Mouse (Mus musculus) hindbrain, embryonic 11.5 days (tissue): ENCODE measurements around the gene Mavs. TPM values are rescaled to one million over a fixed set of nuclear protein-coding genes. Genes with fewer than 3 reads are reported as not detected.

Source experiments
- ATAC-seq: fragments of 200-750 bp; cut with Nextera tagmentation; 2 replicates; pipeline ENCODE4 v1.8.0; 2017; ENCODE audit warnings: mild to moderate bottlenecking, moderate TSS enrichment, moderate library complexity; ENCODE audit not compliant: low FRiP score
- DNase-seq: peaks from one replicate; pipeline ENCODE4 v3.0.0-alpha.2; 2015; ENCODE audit warnings: low spot score
- H3K27ac ChIP-seq: fragments of 300-500 bp; sonication (generic); 2 replicates; pipeline ENCODE4 v1.5.1; 2014; ENCODE audit warnings: mild to moderate bottlenecking, low read depth, low read length
- H3K27me3 ChIP-seq: fragments of 300-500 bp; sonication (generic); 2 replicates; pipeline ENCODE4 v1.6.1; 2014; ENCODE audit warnings: mild to moderate bottlenecking, low read length, moderate library complexity, mixed read lengths; ENCODE audit not compliant: control insufficient read depth, insufficient read depth
- H3K36me3 ChIP-seq: fragments of 300-500 bp; sonication (generic); 2 replicates; pipeline ENCODE4 v1.6.1; 2014; ENCODE audit warnings: mild to moderate bottlenecking, low read length, moderate library complexity, mixed read lengths; ENCODE audit not compliant: control insufficient read depth, insufficient read depth
- H3K4me1 ChIP-seq: fragments of 300-500 bp; sonication (generic); replicated peaks from 2 replicates; pipeline ENCODE4 v1.6.1; 2014; ENCODE audit warnings: low read length, mixed read lengths; ENCODE audit not compliant: control insufficient read depth, insufficient read depth
- H3K4me2 ChIP-seq: fragments of 300-500 bp; sonication (generic); replicated peaks from 2 replicates; pipeline ENCODE4 v1.6.1; 2014; ENCODE audit warnings: mild to moderate bottlenecking, low read depth, low read length
- H3K4me3 ChIP-seq: fragments of 300-500 bp; sonication (generic); 2 replicates; pipeline ENCODE4 v1.5.1; 2014; ENCODE audit warnings: low read depth, low read length
- H3K9ac ChIP-seq: fragments of 300-500 bp; sonication (generic); 2 replicates; pipeline ENCODE4 v1.6.1; 2014; ENCODE audit warnings: low read depth, low read length
- H3K9me3 ChIP-seq: fragments of 300-500 bp; sonication (generic); 2 replicates; pipeline ENCODE4 v1.6.1; 2016; ENCODE audit warnings: low read length; ENCODE audit not compliant: control insufficient read depth
- WGBS: fragments of 180-500 bp; shearing (Covaris S2); extraction: QIAGEN DNeasy Blood & Tissue Kit; methylation state at CpG from one replicate; pipeline ENCODE4 v1.1.7; 2014; 5-methylcytosine and 5-hydroxymethylcytosine counted together
- polyA plus RNA-seq: library from polyadenylated mRNA; unstranded; fragments of >200 nt; fragmentation: Nextera tagmentation; extraction: Ambion mirVana; gene quantifications from 2 replicates; pipeline ENCODE4 v1.2.1, GENCODE M21; 2014

Mavs gene
- polyA plus RNA-seq, 1 experiment from 2014 or later = 8.7 TPM

DNA sequence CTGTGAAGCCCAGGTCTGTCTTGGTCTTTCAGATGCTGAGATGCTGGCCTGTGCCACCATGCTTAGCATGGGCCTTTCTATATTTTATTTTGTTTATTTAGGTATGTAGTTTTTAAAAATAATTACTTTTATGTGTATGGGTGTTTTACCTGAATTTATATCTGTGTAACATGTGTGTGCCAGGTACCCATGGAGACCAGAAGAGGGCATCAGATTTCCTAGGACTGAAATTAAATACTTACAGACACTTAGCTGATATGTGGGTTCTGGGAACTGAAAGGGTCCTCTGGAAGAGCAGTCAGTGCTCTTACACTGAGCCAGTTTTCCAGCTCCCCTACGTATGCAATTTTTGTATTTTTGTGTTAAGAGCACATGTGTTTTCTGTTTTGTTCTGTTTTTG lies 52.4 kb downstream of the Mavs start:
- Histone ChIP-seq H3K4me1 (no peaks in the 10 kb centered on the region), H3K27ac (no peak overlapping the region), H3K9ac (no peak overlapping the region), H3K4me2 (no peak overlapping the region), H3K4me3 (no peak overlapping the region), H3K9me3 (no peaks in the 10 kb centered on the region), H3K36me3 (peaks cover 9% of the 10 kb centered on the region), H3K27me3 (no peaks in the 10 kb centered on the region)
- WGBS = 94% methylated on average over 1 of the region's 1 CpGs
- DNase-seq (no peak), ATAC-seq (no peak)

DNA sequence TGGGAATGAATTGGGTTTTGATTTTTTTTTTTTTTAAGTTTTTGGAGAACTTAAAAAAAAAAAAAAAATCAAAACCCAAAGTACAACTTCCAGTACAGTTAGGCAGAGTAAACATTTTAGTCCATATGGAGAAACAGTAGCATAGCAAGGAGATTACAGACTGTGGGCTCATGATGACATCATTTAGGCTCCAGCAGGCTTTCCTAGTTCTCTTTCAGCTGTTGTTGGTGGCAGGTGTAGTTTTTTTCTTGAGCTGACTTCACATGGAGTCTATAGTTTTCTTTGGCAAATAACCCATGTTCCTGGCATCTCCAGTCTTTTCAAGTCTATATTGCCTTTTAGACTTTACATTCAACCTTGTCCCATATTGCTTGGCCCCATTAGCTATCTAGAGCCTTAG lies 56.8 kb downstream of the Mavs start:
- DNase-seq (no peak), ATAC-seq (no peak)
- Histone ChIP-seq H3K36me3 (peaks cover 11% of the 10 kb centered on the region), H3K4me2 (no peak overlapping the region), H3K9ac (no peak overlapping the region), H3K27ac (no peak overlapping the region), H3K4me1 (no peaks in the 10 kb centered on the region), H3K27me3 (no peaks in the 10 kb centered on the region), H3K9me3 (no peaks in the 10 kb centered on the region), H3K4me3 (no peak overlapping the region)

DNA sequence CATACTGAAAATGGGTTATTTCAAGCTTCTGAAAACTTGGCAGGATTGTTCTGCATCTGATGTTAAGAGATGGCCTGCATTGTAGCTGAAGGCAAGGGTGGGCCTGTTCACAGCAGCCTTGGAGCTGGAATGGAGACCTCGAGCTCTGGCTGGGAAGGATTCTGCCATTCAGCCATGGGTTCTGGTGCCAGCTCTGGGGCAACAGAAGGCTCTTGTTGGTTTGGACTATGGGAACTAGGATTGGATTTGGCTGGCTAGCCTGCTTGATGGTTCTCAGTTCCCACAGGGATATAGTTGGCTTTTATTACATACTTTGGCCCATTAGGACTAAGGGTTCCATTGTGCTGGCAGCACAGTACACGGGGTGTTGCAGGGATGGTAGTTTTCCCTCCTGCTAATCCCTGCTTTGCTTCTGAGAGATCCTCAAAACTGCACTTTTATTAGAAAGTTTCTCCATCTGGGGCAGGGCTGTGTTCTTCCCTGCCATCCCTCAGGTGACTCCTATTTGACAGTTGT lies 62.9 kb downstream of the Mavs start:
- 90% methylated on average over 2 of the region's 2 CpGs for WGBS
- no peak overlapping the region for H3K4me3 ChIP-seq
- H3K9ac ChIP-seq = no peak overlapping the region
- H3K27me3 ChIP-seq = no peaks in the 10 kb centered on the region
- H3K4me1 ChIP-seq = no peaks in the 10 kb centered on the region
- H3K27ac ChIP-seq = no peak overlapping the region
- no peaks in the 10 kb centered on the region for H3K9me3 ChIP-seq
- ATAC-seq (no peak), DNase-seq (no peak)
- no peak overlapping the region for H3K4me2 ChIP-seq
- H3K36me3 ChIP-seq = peaks cover 11% of the 10 kb centered on the region; the same call in 1 of the 2 replicates

Other genes with a start within 250 kb of the Mavs start
- gene Gfra4, start 191.0 kb upstream of the Mavs start, polyA plus RNA-seq = 5.6 and 6.1 TPM in 2 replicates
- gene Adam33, start 170.2 kb upstream of the Mavs start, polyA plus RNA-seq = 0.54 and 0.66 TPM in 2 replicates
- 0.10 and 0.15 TPM in 2 replicates for gene Siglec1, start 147.3 kb upstream of the Mavs start, polyA plus RNA-seq
- gene Hspa12b, start 106.8 kb upstream of the Mavs start, polyA plus RNA-seq = 4.0 and 4.6 TPM in 2 replicates
- not detected in 2 replicates for gene Gm11037, start 100.6 kb upstream of the Mavs start, polyA plus RNA-seq
- 122 and 123 TPM in 2 replicates for gene 1700037H04Rik, start 74.0 kb upstream of the Mavs start, polyA plus RNA-seq
- 8.8 and 9.0 TPM in 2 replicates for gene Cenpb, start 54.0 kb upstream of the Mavs start, polyA plus RNA-seq
- gene Cdc25b, start 47.1 kb upstream of the Mavs start, polyA plus RNA-seq = 102 and 106 TPM in 2 replicates
- gene Spef1, start 46.8 kb upstream of the Mavs start, polyA plus RNA-seq = 7.7 and 9.4 TPM in 2 replicates
- 23.9 and 25.2 TPM in 2 replicates for gene Ap5s1, start 27.0 kb upstream of the Mavs start, polyA plus RNA-seq
- 49.6 and 58.0 TPM in 2 replicates for gene Pank2, start 28.4 kb downstream of the Mavs start, polyA plus RNA-seq
- 12.0 and 13.6 TPM in 2 replicates for gene Rnf24, start 118.8 kb downstream of the Mavs start, polyA plus RNA-seq